ENCODE assay signal across 31 mouse cellular contexts in genomic region chr12:119024063-119024462, GRCm38 (mm10). TPM values are rescaled to one million over a fixed set of nuclear protein-coding genes. Genes with fewer than 3 reads are reported as not detected.
"Had no signal": no experiment of that assay in that cellular context is flagged by ENCODE, and none has a peak within 500 bp of the region (broad histone marks: within the 10 kb centered on the region; RNA-seq: fewer than 3 reads in every experiment).

No protein-coding gene starts in this region.

- DNase-seq: kidney, adult 18-20 months; kidney, adult 9 months; kidney, postnatal 14 days; kidney, postnatal 4 days; layer of hippocampus, adult 9-11 months; left cerebral cortex, postnatal 4 days; liver, postnatal 0 days; lung, embryonic 14.5 days; lung, postnatal 4 days; midbrain, embryonic 14.5 days; thymus, adult 2 months; thymus, postnatal 25 days had no signal

- H3K27me3 ChIP-seq: limb, embryonic 12.5 days; limb, embryonic 15.5 days had no signal

- H3K4me3 ChIP-seq: limb, embryonic 12.5 days; limb, embryonic 15.5 days had no signal

- H3K36me3 ChIP-seq: limb, embryonic 12.5 days; limb, embryonic 15.5 days had no signal

- H3K9me3 ChIP-seq: limb, embryonic 12.5 days; limb, embryonic 15.5 days had no signal

- ATAC-seq: liver, postnatal 0 days; lung, postnatal 0 days had no signal

- H3K9ac ChIP-seq: limb, embryonic 12.5 days; limb, embryonic 15.5 days; liver, embryonic 14.5 days; liver, postnatal 0 days; lung, embryonic 14.5 days had no signal

- H3K27ac ChIP-seq: limb, embryonic 12.5 days; limb, embryonic 15.5 days; liver, embryonic 14.5 days had no signal

- H3K4me2 ChIP-seq: limb, embryonic 12.5 days; limb, embryonic 15.5 days; liver, embryonic 11.5 days; lung, embryonic 14.5 days; midbrain, embryonic 11.5 days had no signal

RNA-seq across cellular contexts. Expression of gene Abcb5, which starts 57.8 kb away (rescaled TPM):
- total RNA-seq: layer of hippocampus, adult 18-20 months; layer of hippocampus, postnatal 25 days; left cerebral cortex, adult 18-20 months; left cerebral cortex, postnatal 10 days; left cerebral cortex, postnatal 4 days; megakaryocyte progenitor cell, adult 5-6 weeks; megakaryocyte-erythroid progenitor cell, adult 5-6 weeks; midbrain, postnatal 0 days had no signal
- polyA plus RNA-seq: kidney, embryonic 16.5 days; limb, embryonic 12.5 days; limb, embryonic 15.5 days; liver, embryonic 11.5 days; liver, embryonic 14.5 days; liver, postnatal 0 days; lung, embryonic 14.5 days; lung, postnatal 0 days; midbrain, embryonic 11.5 days; midbrain, embryonic 14.5 days; midbrain, postnatal 0 days; neural tube, embryonic 11.5 days; neural tube, embryonic 14.5 days; small intestine, adult 2 months; spleen, adult 2 months; stomach, embryonic 16.5 days; thymus, adult 2 months had no signal
